Mouse (Mus musculus) cerebellum, postnatal 36 days (tissue): ENCODE measurements at regions not wholly inside any gene's neighbourhood (a gene's known extent, or its start where the extent isn't known, plus 50 kb on each side); places are given as distances from the start of the nearest gene placed in this dataset.

Source experiments
- DNase-seq, 2 experiments: peaks; one replicate each; pipeline ENCODE4 v3.0.0; 2021 to 2022; ENCODE audit warnings: mixed read lengths in 2 of 2

DNA sequence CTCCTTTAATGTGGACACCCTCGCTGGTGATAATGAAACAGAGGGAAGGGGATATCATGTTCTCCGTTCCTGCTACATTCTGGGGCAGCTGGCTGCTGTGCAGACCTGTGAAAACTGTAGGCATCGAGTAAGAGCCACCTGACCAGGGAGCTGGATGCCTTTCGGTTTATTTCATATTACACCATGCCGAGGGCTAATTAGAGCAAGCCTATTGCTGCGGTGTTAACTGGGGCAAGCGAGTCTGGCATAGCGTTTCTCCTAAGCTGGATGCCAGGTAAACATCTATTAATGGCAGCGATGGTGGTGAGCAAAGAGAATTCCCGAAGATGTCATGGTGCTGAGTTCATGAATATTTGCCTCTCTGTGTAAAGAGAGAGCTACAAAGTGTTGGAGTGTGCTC is 215.8 kb upstream of the Auts2 start:
- DNase-seq = peak in 1 of 2 experiments; percentile 8

DNA sequence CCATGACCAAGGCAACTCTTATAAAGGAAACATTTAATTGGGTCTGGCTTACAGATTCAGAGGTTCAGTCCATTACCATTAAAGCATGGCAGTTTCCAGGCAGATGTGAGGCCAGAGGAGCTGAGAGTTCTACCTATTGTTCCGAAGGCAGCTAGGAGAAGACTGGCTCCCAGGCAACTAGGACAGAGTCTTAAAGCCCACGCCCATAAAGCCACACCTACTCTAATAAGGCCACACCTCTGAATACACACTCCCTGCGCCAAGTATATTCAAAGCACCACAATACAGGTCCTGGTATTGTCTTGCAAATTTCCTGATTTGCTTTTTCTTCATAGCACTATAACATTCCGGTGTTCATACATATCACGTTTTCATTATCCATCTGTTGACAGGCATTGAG is 194.8 kb upstream of the Auts2 start:
- DNase-seq = no peak

DNA sequence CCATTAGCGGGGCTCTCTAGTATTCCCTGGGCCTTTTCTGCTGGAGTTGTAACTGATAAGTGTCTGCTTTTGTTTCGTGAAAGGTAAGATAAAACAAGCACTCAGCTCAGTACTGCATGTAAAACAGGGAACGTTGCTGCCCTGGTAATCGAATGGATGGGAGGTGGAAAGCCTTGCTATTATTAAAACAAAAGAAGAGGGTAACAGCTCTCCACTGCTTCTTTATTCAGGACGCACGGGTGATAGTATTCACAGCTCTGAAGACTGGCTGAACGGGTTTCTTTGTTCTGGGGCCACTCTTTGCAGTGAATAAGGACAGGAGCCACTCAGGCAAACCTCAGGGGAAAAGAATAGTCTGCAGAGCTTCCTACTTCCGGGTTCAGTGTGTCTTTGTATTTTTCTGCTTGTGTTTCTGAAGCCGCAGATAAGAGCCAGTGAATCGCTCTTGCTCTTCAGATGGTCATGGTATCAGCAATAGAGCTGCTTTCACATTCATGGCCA is 185.6 kb upstream of the Auts2 start:
- DNase-seq = no peak

DNA sequence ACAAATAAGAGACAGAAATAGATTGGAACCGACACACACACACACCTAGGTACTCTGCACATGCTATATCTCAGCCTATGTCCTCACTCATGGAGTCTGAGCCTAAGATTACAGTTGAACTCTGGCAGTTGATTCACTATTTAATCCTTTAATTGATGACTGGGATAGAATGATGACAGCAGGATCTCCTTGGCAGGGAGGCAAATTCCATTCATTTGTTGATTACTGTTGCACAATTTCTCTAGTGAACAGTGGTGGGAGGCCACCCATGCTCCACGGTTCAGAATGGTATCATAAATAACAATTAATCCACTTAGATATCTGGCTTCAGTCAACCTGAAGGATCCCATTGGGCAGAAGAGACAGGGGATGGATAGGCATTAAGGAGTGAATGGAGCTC is 181.3 kb upstream of the Auts2 start:
- DNase-seq = no peak

DNA sequence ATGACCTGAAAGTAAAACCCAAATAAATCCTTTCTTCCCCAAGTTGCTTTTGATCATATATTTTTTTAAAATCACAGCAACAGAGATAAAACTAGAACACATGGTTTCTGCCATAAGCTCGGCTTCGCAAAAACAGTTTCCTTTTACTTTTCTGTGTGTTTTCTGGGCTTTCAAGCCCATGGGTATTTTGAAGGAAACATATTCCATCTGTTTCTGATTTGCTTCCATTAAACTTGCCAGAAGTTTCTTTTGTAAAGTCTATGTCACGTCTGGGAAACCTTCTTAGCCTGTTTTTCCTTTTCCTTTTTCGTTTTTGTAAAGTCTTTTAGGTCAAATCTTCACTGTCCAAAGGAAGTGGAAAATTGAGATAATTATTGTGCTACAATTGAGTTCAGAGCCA is 167.2 kb upstream of the Auts2 start:
- DNase-seq = no peak

DNA sequence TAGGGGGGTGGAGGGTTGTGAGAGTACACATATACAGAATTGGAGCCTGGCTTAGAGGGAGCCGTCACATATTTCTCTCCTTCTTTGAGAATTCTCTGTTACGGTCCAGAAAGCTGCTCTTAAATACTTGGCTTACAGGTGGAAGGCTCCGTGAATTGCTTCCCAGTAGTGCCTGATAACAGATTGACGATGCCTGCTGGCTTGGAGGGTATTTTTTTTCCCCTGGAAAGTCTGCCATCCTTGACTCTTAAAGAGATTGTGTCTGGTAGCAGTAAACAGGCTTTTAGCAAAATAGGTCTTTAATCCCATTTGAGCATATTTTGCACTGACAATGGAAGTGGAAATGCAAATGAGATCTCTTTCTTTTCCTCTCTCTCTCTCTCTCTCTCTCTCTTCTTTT is 164.4 kb upstream of the Auts2 start:
- no peak for DNase-seq

DNA sequence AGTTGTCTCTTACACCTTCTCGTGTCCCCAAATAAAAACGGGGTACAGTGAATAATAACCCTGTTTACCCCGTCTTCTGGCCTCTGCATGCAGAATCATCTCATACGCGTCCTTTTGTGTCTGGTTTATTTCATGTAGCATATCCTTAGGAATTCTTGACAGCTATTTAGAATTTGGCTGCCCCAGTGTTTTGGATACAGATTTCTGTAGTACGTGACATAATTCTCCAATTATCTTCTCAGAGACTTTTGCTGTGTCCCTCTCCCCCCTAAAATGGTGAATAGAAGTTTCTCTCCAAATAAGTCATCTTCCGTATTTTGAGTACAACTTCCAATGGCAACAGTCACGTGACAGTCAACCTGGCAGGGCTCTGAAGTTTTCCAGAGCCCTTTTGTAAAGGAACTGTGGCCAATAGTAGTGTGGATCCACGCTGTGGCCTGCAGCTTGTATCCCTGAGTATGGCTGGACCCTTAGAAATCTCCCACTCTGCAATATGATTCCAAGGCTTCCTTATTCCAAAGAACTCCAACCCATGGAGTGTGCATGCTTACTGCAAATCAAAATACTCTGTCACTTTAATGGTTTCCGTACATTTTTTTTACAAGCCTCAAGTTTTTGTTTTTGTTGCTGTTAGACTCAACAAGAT is 160.4 kb upstream of the Auts2 start:
- DNase-seq = no peak

DNA sequence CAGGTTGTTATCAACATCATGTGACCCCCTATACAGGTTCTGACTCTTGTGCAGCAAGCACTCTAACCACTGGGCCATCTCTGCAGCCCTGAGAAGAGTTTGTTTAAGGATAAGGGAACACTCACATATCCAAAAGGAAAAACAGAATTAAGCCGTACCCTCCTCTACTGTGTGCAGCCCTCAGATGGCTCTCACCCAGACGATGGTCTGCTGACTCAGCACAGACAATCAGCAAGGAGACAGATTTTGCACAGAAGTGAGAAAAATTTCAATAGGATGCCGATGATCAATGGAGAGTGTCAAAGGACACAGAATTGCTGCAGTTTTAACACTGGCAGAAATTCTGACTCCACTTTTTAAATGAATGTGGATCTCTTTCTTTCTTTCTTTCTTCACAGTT is 159.4 kb upstream of the Auts2 start:
- no peak for DNase-seq

DNA sequence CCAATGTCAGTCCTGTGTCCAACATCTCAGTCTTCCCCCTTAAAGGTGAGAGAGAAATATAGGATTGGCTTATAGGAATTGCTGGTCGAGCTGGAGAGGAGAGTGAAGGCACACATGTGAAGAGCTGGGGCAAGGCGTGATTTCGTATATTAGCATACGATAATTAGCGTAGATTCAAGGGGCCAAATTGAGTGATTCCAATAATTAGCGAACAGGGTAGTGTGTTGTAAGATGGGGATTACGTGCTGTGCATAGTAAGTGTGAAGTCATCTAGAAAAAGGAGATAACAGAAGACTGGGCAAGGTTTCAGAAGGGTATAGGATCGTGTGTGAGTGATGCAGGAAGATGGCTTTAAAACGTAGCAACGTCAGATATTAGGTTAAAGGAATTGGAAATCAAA is 147.6 kb upstream of the Auts2 start:
- DNase-seq = no peak

DNA sequence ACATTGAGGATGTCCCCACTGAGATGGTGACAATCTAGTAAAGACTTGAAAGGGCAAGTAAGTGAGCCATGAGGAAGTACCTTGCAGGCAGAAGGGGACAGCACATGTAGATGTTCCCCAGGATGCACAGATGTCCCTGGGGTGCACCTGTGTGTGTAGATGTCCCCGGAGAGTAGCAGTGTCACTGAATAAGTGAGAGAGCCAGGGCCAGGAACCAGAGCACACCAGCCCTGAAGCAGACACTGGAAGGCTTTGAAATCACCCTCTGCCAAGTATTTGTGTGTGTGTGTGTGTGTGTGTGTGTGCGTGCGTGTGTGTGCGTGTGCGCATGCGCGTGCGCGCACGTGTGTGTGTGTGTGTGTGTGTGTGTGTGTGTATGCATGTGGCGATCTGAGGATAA is 132.1 kb upstream of the Auts2 start:
- DNase-seq = no peak

DNA sequence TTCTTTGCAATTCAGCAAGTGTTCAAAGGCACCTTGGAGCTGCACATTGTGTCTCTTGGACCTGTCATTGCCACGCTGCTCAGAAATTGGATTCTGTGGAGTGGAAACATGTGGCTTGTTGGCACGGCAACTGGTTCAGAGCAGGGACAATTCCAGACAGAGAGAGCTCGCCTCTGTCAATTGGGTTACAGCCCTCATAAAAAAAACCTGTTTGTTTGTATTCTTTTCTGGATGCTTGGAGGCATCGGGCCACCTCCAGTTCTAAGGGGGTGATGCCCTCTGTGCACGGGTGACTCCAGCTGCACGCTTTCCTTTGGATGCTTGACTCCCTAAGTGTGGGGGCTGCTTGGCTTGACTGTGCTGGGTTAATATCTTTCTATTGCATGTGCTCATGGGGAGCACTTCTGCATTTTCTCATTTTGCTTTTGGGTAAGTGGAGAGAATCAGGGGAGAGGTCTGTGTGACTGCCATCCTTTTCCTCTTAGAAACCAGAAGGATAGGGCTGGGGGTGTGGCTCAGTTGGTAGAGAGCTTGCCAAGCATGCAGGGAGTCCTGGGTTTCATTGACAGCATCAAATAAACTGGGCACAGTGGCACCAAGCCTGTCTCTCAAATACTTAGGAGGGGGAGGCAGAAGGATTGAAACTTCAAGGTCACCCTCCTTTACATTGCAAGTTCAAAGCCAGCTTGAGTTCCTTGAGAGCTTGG is 130.6 kb upstream of the Auts2 start:
- no peak for DNase-seq

DNA sequence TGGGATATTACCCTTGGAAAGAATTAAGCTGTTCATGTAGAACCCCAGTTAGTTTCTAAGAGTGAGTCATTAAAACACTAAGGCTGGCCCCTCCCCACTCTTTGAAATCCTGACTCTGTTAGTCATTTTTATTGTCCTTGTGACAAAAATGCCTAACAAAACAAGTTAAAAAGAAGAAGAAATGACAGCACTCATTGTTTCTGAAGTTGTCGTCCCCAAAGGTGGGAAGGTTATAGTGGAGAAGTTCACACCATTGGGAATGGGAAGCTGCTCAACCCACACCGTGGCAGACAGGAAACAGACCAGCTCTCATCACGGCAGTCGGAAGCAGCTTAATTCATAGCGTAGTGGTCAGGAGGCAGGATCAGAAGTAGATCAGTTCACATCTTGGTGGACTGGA is 128.4 kb upstream of the Auts2 start:
- no peak for DNase-seq

DNA sequence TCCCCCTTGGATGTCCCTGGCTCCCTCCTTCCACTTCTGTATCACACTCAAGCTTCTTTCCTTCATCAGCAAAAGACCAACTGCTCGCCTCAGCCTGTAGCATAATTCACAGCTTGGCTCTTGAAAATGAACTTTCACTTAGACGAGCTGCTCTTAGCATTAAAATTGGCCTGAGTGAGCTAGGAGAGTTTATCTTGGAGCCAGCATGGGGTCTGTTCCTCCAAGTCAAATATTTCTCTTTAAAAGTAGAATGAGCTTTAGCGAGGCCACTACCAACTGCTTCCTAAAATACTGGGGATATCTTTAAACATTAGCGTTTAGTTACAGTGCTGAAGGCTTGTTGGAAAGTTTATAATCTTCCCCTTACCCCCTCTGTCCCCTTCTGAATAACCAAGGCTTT is 124.2 kb upstream of the Auts2 start:
- DNase-seq = no peak

DNA sequence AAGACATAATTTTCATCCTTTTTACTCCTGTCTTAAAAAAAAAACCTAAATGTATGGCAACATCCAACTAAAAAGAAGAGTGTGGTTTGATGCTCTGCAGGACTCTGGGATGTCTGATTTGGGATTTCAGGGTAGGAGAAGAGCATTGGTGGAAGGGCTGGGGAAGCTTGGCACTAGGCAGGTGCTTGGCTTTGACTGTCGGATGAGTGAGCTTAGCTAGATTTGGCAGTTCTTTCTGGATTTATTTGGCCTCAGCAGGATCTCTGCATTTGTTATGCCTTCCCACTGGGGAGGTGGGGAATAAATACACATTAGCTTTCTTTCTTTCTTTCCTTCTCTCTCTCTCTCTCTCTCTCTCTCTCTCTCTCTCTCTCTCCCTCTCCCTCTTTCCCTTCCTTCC is 118.1 kb upstream of the Auts2 start:
- peak; percentile 39 to 44 for DNase-seq

DNA sequence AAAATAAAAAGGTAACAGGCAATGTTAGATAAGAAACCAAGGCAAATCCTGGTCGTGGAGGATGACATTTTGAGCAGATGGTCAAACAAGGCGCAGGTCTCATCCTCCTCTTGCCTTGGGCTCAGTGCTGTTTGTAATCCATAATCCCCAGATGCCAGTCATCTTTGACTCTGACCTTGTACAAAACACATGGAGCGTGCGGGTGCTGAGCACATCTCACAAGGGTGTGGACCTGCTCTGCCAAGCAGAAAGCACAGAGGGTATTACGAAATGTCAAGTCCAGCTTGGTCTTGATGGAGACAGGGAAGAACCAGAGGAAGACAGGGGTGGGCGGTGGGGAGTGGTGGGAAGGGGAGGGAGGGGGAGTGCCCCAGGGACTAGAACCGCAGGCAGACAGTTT is 116.9 kb upstream of the Auts2 start:
- no peak for DNase-seq

DNA sequence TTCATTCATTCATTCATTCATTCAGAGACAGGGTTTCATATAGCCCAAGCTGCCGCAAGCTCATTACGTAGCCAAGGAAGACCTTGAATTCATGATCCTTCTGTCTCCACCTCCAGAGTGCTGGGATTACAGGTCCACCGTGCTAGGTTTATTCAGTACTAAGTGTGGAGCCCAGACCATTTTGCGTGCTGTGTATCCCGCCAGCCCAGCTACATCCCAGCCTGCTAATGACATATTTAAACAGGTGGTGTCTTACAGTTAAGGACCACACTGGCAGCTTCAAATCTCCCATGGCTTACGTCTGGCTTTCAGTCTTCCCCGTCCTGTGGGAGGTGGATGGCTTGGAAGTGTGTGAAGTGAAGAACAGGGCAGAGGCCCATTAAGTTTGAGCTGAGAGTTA is 111.2 kb upstream of the Auts2 start:
- DNase-seq = no peak

DNA sequence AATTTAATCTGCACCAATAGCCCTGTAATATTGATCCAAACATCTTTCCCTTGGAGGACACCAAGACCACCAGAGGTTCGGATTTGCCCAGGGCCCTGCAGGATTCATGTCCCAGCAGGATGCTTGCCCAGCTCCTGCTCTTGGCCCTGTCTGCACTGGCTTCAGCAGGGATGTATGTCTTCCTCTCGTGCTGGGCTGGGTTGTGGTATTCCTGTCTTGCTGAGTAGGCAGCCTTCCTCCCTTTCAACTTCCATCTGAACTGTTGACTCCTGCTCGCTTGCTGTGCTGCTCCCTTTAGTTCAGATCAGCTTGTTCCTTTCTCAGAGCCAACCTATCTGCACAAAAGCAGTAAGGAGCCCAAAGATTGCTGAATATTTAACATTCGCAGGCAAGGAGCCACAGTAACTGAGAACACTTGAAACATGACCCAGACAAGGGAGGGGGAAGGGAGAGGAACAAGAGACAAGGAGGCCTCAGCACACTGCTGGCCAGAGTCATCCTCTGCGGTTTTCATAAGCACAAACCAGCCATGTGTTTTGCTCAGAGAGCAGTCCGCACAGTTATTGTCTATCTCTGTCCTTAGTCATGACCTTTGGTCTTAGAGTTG is 110.7 kb upstream of the Auts2 start:
- DNase-seq = peak in 1 of 2 experiments; percentile 7

DNA sequence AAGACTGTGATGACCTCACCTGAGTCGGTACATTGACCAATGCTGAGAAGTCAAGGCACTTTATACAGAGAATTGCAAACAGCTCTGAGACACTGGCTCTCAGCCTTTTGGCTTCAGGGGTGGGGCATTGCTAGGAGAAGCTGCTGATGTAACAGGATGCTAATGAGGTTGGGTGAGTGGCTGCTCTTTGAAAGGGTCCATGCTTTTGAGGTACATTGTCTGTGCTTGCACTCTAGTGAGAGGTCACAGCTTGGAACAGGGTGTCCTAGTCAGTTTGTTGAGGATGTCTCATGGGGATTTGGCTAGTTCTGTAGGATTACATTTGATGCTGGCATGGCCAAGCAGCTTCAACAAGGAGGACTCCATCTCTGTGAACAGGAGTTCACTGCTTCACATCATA is 109.1 kb upstream of the Auts2 start:
- no peak for DNase-seq

DNA sequence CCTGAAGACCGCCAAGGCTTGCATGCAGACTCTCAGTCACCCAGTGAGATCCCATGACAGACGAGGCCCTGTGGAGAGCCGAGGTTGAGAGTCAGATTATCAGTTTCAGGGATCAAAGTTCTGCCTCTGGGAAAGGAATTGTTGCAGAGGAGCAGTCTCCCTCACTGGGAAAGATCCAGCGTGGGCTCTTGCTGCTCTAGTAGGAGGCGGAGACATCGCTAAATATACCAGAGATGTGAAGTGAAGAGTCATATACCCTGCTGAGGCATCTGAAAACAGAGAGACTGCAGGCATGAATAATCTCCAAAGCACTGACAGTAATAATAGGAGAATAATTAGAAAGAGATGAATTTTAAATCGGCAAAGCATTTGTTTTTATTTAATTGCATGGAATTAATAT is 106.6 kb upstream of the Auts2 start:
- no peak for DNase-seq

DNA sequence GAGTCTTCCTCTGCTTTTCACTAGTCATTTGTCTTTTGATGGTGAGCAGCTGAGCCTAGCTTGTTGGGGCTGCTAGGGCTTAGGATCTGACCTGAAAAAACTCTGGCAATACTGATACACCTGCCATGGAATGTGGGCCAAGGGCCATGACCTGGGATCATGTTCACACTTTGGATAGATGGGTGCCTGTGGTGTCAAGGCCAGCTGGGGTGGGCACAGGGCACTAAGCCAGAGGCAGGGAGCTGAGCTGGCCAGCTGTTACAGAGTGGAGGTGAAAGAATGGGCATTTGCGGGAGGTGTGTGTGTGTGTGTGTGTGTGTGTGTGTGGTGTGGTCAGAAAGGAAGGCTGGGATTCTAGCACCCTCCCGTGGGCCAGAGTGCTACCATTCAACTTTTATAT is 105.6 kb upstream of the Auts2 start:
- DNase-seq = no peak

DNA sequence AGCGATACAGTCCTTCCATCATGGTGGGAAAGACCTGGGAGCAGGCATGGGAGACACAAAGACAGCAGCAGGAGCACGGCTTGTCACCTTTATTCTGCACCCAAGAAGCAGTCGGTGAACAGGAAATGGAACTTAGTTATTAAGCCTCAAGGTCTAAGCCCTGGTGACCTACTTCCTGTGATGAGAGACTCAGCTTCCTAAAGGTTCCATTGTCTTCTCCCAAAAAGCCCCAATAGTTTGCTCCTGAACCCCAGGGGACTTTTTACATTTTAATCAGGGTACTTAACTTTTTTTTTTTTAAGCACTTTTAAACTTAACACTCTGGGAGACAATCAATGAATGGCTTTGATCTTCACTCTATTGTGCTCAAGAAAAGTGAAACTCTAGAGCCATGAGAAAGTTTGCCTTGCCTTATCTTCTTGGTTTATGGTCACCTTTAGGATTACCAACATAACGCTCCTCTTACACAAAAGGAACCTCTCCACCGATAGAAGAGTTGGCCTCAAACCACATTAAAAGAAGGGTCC is 101.6 kb upstream of the Auts2 start:
- DNase-seq = no peak

DNA sequence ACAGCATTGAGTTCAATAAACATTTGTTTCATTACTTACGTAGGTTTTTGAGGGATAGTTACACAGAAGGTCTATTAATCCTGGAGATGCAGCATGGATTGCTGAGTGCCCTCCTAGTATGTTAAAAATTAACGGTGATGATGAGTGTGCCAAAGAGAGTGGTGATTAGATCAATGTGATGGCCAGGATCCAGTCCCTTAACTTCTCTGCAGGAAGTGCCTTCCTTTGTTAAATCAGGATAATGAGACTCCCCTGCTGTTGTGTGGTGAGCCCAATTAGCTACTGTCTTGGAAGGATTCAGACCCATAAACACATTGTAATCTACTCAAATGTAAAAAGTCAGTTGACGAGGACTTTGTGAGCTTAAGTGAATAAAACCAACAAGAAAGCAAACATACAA is 100.1 kb upstream of the Auts2 start:
- no peak for DNase-seq

DNA sequence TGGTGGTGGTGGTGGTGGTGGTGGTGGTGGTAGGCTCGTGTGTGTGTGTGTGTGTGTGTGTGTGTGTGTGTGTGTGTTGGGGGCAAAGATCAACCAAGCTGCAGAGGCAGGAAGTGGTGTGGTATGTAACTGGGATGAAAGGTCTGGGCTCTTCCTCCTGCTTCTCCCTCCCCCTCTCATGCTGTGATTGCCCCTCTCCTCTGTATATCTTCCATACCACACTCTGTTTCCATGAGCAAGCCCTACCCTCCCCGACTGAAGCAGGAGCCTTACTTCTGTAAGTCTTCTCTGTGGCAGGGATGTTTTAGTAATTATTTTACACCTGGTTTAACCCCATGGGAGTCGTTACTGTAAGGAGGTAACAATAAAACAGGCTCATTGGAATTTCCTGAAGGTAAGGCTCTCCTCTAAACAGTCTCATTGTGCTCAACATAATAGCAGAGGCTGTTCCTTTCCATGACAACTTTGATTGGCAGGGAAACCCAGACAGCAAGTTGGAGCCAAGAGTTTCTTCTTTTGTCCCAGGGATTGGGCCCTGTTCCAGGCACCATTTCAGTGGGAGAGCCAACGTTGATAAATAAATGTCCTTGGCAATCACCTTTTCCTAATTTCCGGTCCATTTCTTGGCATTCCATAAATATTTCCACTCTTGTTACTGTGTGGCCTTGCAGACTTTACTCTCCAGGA is 90.2 kb upstream of the Auts2 start:
- no peak for DNase-seq

DNA sequence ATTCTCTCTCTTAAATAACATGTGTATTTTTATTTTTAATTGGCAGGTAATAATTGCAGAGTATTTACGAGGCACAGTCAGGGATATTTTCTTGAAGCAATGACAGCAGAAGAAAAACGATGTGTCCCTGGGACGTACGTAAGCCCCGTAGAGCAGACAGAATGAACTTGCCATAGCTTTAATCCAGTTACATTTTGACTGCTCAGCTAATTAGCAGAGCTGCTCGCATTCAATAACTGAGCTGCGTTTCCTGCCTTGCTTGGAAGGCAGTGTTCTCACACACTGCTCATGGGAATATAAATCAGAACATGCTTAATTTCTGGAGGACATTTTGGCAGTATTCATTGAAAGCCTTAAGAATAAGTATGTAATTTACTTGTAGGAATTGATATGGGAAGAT is 78.6 kb upstream of the Auts2 start:
- DNase-seq = no peak
